Mouse (Mus musculus): Measurements from ENCODE around the gene Bzw1.

DNA sequence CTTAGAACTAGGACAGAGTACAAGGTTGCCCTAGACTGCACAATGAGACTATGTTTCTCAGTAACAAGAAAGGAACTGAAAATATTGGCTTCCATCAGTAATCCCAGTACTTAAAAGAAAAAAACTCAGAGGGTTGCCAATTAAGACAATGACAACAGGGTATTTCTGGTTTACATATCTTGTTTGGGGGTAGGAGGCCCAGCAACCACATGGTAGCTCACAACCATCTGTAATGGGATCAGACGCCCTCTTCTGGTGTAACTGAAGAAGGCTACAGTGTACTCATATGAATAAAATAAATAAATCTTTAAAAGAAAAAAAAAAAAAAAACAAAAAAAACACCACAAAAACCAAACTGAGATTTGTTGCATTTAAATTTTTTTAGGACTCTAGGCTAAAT lies 22.7 kb downstream of the Bzw1 start:
- TF ChIP-seq CTCF (conservative IDR thresholded peaks at IDR 0.05; ENCODE audit: low read length) (no peak), NANOG (IDR thresholded peaks at IDR 0.05; ENCODE audit: borderline replicate concordance, low read length) (no peak)
